Mouse (Mus musculus) cerebellum, adult 2 months (tissue): ENCODE data around the gene Cldn10.

ENCODE experiments used
- CTCF ChIP-seq: fragments of 200-500 bp; IDR thresholded peaks from 2 replicates; pipeline ENCODE4 v1.5.1; 2011; ENCODE audit warnings: low read depth, mild to moderate bottlenecking, control low read depth, low read length, moderate library complexity, borderline replicate concordance; ENCODE audit not compliant: insufficient read depth
- POLR2A ChIP-seq: fragments of 200-500 bp; IDR thresholded peaks from 2 replicates; pipeline ENCODE4 v1.6.1; 2011; ENCODE audit warnings: low read length, control low read depth, borderline replicate concordance; ENCODE audit not compliant: insufficient read depth

DNA sequence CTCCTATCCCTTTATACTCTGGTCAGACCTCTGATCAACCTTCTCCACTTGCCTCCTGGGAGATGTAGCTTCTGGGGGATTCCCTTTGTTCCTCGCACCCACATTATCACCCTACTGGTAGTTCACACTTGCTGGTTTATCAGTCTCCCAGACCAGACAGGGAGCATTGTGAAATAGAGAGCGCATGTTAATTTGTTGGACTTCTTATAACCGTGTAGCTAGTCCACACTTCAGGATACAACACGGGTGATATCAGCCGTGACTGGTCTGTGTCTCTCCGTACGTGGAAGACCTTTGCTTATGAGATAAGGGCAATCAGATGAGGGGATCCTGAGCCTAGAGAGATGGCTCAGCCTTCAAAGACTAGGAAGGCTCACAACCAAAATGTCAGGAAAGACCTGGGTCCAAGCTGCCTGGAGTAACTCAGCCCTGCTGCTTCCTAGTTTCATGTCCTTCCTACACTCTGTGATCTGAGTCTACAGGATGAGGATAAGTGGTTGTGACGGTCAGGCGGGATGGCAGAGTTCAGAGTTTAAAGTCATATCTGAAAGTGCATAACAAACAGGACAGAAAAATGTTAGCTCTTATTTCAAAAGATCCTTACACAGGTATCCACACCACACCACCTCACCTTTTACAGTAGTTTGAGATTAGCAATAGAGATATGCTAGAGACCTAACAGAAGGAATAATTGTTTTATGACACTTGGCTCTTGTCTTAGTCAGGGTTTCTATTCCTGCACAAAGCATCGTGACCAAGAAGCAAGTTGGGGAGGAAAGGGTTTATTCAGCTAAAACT lies 78.5 kb downstream of the Cldn10 start:
- TF ChIP-seq CTCF = no peak
- TF ChIP-seq POLR2A = no peak
